Mouse (Mus musculus) liver, postnatal 0 days (tissue): ENCODE results near the gene Gtpbp3. TPM values are rescaled to one million over a fixed set of nuclear protein-coding genes. Genes with fewer than 3 reads are reported as not detected.

Experiments
- ATAC-seq: fragments of 200-750 bp; cut with Nextera tagmentation; 2 replicates; pipeline ENCODE4 v1.8.0; 2017; ENCODE audit warnings: mild to moderate bottlenecking, moderate library complexity
- DNase-seq: peaks from one replicate; pipeline ENCODE4 v3.0.0-alpha.2; 2016
- H3K27ac ChIP-seq: fragments of 300-500 bp; sonication (generic); 2 replicates; pipeline ENCODE4 v1.5.1; 2014; ENCODE audit warnings: antibody characterized with exemption, moderate library complexity, mild to moderate bottlenecking, low read depth
- H3K27me3 ChIP-seq: fragments of 300-500 bp; sonication (generic); 2 replicates; pipeline ENCODE4 v1.6.1; 2014; ENCODE audit warnings: low read length, control low read depth, mixed read lengths; ENCODE audit not compliant: insufficient read depth
- H3K36me3 ChIP-seq: fragments of 300-500 bp; sonication (generic); replicated peaks from 2 replicates; pipeline ENCODE4 v1.6.1; 2014; ENCODE audit warnings: mild to moderate bottlenecking, control low read depth, low read length, moderate library complexity, mixed read lengths; ENCODE audit not compliant: insufficient read depth
- H3K4me1 ChIP-seq: fragments of 300-500 bp; sonication (generic); 2 replicates; pipeline ENCODE4 v1.6.1; 2014; ENCODE audit warnings: antibody characterized with exemption, mild to moderate bottlenecking, control low read depth; ENCODE audit not compliant: insufficient read depth
- H3K4me2 ChIP-seq: fragments of 300-500 bp; sonication (generic); 2 replicates; pipeline ENCODE4 v1.6.1; 2014; ENCODE audit warnings: low read depth, mild to moderate bottlenecking, low read length, moderate library complexity, mixed read lengths
- H3K4me3 ChIP-seq: fragments of 300-500 bp; sonication (generic); 2 replicates; pipeline ENCODE4 v1.5.1; 2014; ENCODE audit warnings: low read depth, low read length
- H3K9ac ChIP-seq: fragments of 300-500 bp; sonication (generic); replicated peaks from 2 replicates; pipeline ENCODE4 v1.6.1; 2014; ENCODE audit warnings: mild to moderate bottlenecking, moderate library complexity
- H3K9me3 ChIP-seq: fragments of 300-500 bp; sonication (generic); 2 replicates; pipeline ENCODE4 v1.6.1; 2016; ENCODE audit warnings: mild to moderate bottlenecking, control low read depth, low read length, mixed read lengths
- CTCF ChIP-seq: sonication (generic); IDR thresholded peaks from 2 replicates; pipeline ENCODE4 v1.5.1; 2016; ENCODE audit warnings: antibody characterized with exemption, low read depth
- EP300 ChIP-seq: IDR thresholded peaks from 2 replicates; pipeline ENCODE4 v1.6.1; 2016; ENCODE audit warnings: antibody characterized with exemption, low read depth, mild to moderate bottlenecking
- WGBS: fragments of 180-500 bp; shearing (Covaris S2); extraction: QIAGEN DNeasy Blood & Tissue Kit; methylation state at CpG from one replicate; pipeline ENCODE4 v1.1.7; 2014; ENCODE audit not compliant: insufficient replicate concordance; 5-methylcytosine and 5-hydroxymethylcytosine counted together
- polyA plus RNA-seq: library from polyadenylated mRNA; unstranded; fragments of >200 nt; fragmentation: Nextera tagmentation; extraction: Ambion mirVana; gene quantifications from 2 replicates; pipeline ENCODE4 v1.2.1, GENCODE M21; 2015

The Gtpbp3 gene
- polyA plus RNA-seq, 1 experiment from 2014 or later: 4.9 TPM

GRCm38 (mm10) chr8:71476099-71476940 is 11.6 kb upstream of the Gtpbp3 start:
- DNase-seq (peak; percentile 77), ATAC-seq (peak; percentile 78)
- Histone ChIP-seq H3K27ac (peak overlapping the region; percentile 72), H3K9me3 (no peaks in the 10 kb centered on the region), H3K36me3 (peaks cover 39% of the 10 kb centered on the region), H3K9ac (peak overlapping the region; percentile 67), H3K4me1 (no peaks in the 10 kb centered on the region; the same call in 1 of the 2 replicates), H3K4me3 (peak overlapping the region; percentile 55), H3K4me2 (peak overlapping the region; percentile 90), H3K27me3 (no peaks in the 10 kb centered on the region; the same call in 1 of the 2 replicates)
- TF ChIP-seq CTCF (peak; percentile 33), EP300 (no peak)
- 1% methylated on average over 65 of the region's 121 CpGs for WGBS

DNA sequence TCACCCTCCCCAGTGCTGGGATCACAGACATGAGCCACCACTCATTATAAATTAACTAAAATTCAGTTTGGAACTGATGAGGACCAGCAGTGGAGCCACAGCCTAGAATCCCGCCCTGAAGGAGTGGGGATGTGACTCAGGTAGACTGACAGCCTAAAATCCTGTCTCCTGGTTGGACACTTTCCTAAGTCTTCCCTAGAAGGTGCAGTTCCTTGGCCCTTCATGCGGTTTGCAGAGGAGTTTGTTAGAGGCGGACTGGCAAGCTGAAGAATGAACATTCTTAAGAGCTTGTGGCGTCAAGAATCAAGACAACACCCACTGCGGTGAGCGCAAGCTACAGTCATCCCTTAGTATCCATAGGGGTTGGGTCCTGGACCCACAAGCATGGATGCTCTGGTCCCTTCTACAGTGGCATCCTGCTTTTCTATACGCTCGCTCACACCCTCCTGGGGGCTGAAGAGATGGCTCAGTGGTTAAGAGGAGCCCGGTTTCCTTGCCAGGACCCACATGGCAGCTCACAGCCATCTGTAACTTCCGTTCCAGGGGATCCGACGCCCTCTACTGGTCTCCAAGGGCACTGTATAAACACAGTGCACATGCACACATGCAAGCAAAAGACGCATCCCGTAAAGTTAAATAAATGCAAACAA is 10.6 kb upstream of the Gtpbp3 start:
- DNase-seq (no peak), ATAC-seq (no peak)
- H3K4me1 ChIP-seq: no peaks in the 10 kb centered on the region; the same call in 1 of the 2 replicates
- peak overlapping the region; percentile 55; the same call in 1 of the 2 replicates for H3K4me3 ChIP-seq
- no peaks in the 10 kb centered on the region; the same call in 1 of the 2 replicates for H3K27me3 ChIP-seq
- no peaks in the 10 kb centered on the region for H3K9me3 ChIP-seq
- no peak overlapping the region for H3K9ac ChIP-seq
- peak overlapping the region; percentile 90 for H3K4me2 ChIP-seq
- peaks cover 31% of the 10 kb centered on the region for H3K36me3 ChIP-seq
- no peak overlapping the region for H3K27ac ChIP-seq
- TF ChIP-seq CTCF (peak; percentile 67), EP300 (no peak)
- WGBS: 46% methylated on average over 14 of the region's 14 CpGs

GRCm38 (mm10) chr8:71478943-71479342 is 9.0 kb upstream of the Gtpbp3 start:
- no peak for TF ChIP-seq CTCF
- no peak for TF ChIP-seq EP300

DNA sequence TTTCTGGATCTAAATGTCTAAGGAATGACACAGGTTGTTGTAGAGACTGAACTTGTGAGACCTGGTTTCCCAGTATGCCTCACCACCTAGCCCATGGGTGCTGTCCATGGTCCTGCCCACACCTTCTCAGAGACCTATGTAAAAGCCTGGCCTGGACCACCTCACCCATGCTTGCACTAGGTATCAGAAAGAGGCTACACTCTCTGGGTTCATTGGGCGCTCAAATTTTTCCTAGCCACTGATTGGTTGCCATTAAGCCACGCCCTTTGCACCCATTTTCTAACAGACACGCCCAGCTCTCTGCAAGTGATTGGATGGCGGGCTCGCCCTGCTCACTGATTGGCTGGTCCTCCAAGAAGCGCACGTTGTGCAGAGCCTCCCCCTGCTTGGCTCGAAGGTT is 4.0 kb upstream of the Gtpbp3 start:
- DNase-seq (peak; percentile 72), ATAC-seq (no peak)
- no peak for TF ChIP-seq EP300
- no peak for TF ChIP-seq CTCF
- Histone ChIP-seq H3K27me3 (no peaks in the 10 kb centered on the region; the same call in 1 of the 2 replicates), H3K27ac (no peak overlapping the region), H3K4me2 (no peak overlapping the region), H3K9me3 (no peaks in the 10 kb centered on the region), H3K4me1 (peaks cover 13% of the 10 kb centered on the region), H3K36me3 (no peaks in the 10 kb centered on the region), H3K9ac (no peak overlapping the region), H3K4me3 (no peak overlapping the region)
- WGBS: 59% methylated on average over 8 of the region's 8 CpGs

More at GRCm38 (mm10) chr8:71478943-71479342, 9.0 kb upstream of the Gtpbp3 start:
- Histone ChIP-seq H3K4me2 (no peak overlapping the region), H3K27ac (no peak overlapping the region), H3K4me1 (no peaks in the 10 kb centered on the region; the same call in 1 of the 2 replicates), H3K27me3 (no peaks in the 10 kb centered on the region; the same call in 1 of the 2 replicates), H3K36me3 (peaks cover 16% of the 10 kb centered on the region), H3K9me3 (no peaks in the 10 kb centered on the region), H3K9ac (no peak overlapping the region), H3K4me3 (no peak overlapping the region)
- ATAC-seq (no peak), DNase-seq (no peak)
- WGBS: 84% methylated on average over 11 of the region's 11 CpGs

DNA sequence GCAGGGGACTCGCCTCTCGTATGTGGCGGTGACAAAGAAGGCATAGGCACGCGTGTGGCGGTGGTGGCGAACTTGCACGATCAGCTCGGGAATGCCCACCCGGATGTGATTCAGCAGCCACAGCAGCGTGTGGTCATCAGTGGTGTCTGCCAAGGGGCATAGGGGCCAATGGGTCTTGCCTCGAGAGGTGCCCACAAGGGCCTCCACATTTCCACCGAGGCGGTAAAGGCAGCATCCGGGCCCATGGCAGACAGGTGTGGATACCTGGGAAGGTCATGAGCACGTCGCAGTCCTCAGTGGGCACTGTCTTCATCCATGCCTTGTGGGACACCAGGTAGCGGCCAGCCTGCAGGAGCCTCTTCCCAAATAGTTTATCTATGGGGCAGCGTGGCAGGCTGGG is 3.2 kb upstream of the Gtpbp3 start:
- 0 out of 2 replicates have a peak overlapping the region, but pooled peaks have one; percentile 78 for H3K4me2 ChIP-seq
- no peak overlapping the region for H3K27ac ChIP-seq
- 89% methylated on average over 19 of the region's 19 CpGs for WGBS
- ATAC-seq (no peak), DNase-seq (no peak)
- H3K4me1 ChIP-seq: peaks cover 22% of the 10 kb centered on the region
- no peak overlapping the region for H3K4me3 ChIP-seq
- H3K9ac ChIP-seq: no peak overlapping the region
- TF ChIP-seq CTCF (no peak), EP300 (no peak)
- no peaks in the 10 kb centered on the region; the same call in 1 of the 2 replicates for H3K27me3 ChIP-seq
- no peaks in the 10 kb centered on the region for H3K36me3 ChIP-seq
- H3K9me3 ChIP-seq: no peaks in the 10 kb centered on the region
